Mouse (Mus musculus): ENCODE measurements around the gene Maea. TPM values are rescaled to one million over a fixed set of nuclear protein-coding genes. Genes with fewer than 3 reads are reported as not detected.

Gene Maea
- polyA plus RNA-seq, 1 experiment from 2014 or later, result 154 TPM

Other genes starting within 250 kb of the Maea start
- gene Slc5a1, start 231.3 kb upstream of the Maea start, polyA plus RNA-seq (2016; fragmentation: Nextera tagmentation; extraction: Ambion mirVana), result 0.05 TPM in 1 of 2 replicates, not detected in the other
- 3.5 and 3.6 TPM in 2 replicates for gene Spon2, start 117.1 kb upstream of the Maea start, polyA plus RNA-seq (2016; fragmentation: Nextera tagmentation; extraction: Ambion mirVana)
- 419 and 420 TPM in 2 replicates for gene Ctbp1, start 60.5 kb upstream of the Maea start, polyA plus RNA-seq (2016; fragmentation: Nextera tagmentation; extraction: Ambion mirVana)
- 7.7 and 8.8 TPM in 2 replicates for gene Uvssa, start 43.0 kb downstream of the Maea start, polyA plus RNA-seq (2016; fragmentation: Nextera tagmentation; extraction: Ambion mirVana)
- gene Nkx1-1, start 98.5 kb downstream of the Maea start, polyA plus RNA-seq (2016; fragmentation: Nextera tagmentation; extraction: Ambion mirVana), result not detected in 2 replicates

All from embryonic facial prominence, embryonic 10.5 days (tissue).